Mouse (Mus musculus): ENCODE measurements around the gene Cst13.

DNA sequence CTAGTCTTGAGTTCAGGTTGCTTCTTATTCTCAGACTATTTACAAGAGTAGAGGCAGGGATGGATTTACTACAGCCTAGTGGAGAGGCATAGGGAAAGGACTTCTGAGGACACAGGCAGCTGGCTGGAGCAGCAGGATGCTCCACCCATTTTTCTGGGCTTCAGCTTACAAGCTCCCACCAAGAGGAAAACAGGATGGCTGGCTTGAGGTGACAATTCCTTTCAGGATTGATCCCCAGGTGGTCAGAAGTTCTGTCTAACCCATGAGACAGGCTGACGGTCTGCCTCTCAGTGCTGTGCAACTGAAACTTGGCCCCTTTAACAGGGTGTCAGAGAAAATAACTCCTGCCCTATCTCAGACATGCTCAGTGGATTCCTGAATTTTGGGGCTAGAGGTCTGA, 59.3 kb downstream of the Cst13 start:
- TF ChIP-seq CTCF (IDR thresholded peaks at IDR 0.05; ENCODE audit: borderline replicate concordance, insufficient read depth, low read depth, low read length) (no peak), POLR2A (IDR thresholded peaks at IDR 0.05; ENCODE audit: borderline replicate concordance, insufficient read depth, low read length) (no peak)

Data from cerebellum, adult 2 months (tissue).